Mouse (Mus musculus) embryo, embryonic 11.5 days (tissue): ENCODE data around the gene Spin2c.
A peak's percentile ranks its signal among the peaks of the same experiment; 100 is the strongest.

ENCODE experiments used
- DNase-seq: peaks from one replicate; pipeline ENCODE4 v3.0.0-alpha.2; 2012; ENCODE audit warnings: low read depth, low spot score

The Spin2c gene

DNA sequence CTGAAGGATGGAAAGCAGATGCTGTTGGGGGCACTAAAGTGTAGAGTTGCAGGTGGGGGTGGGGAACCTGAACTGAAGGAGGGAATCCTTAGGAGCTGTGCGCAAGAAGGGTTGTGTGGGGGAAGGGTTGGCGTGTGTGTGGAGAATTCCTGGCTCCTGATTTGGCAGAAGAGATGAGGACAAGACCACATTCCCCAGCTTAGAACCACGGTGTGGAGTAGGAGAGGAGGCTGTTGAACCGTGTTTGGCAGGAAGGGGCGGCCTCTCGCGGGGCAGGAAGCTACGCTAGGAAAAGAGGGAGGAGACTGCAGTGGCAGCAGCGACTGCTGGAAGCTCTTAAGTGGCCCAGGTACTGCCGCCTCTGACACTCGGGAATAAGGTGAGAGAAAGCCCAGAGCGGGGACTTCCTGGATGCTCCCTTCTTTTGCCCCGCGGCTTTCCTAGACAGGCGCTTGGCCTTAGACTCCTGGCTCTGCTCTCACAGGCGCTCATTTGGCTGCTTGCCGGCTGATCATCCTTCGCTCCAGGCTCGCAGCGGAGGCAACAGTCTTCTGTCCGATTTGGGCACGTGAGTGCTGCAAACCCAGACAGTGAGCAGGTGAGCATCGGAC, at the start of gene Spin2c:
Gene Spin2c (plus strand): TSS at position 275 of the 611 bp plus-strand sequence.
- DNase-seq: peak; percentile 37

DNA sequence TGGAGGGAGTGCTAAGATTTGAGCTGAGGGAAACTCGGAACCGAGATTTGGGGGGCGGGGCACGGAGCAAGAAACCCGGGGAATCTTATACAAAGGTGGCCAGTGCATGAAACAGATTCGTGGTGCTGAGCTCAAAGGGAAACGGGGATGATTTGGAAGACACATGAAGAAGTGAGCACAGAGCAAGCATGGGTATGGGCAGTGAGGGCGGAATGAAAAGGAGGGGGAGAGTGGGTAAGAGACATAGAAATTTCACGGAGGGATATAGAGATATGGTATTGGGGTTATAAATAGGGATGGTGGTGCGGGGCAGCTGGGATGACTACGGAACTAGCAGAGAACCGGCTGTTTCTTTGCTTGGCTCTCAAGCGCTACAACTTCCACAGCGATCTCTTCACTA, 581 bp downstream of the Spin2c start:
- no peak for DNase-seq
